19 mouse cellular contexts compared by ENCODE assay signal in genomic region chr14:62323457-62323856, GRCm38 (mm10). TPM values are rescaled to one million over a fixed set of nuclear protein-coding genes. Genes with fewer than 3 reads are reported as not detected.
DNase-seq lines count a peak whose midpoint lies in the region; ATAC-seq lines count a peak whose summit lies in the region.
"Had no signal": no experiment of that assay in that cellular context is flagged by ENCODE, and none has a peak within 500 bp of the region (broad histone marks: within the 10 kb centered on the region; RNA-seq: fewer than 3 reads in every experiment).

No protein-coding gene starts in this region.

- no peak overlapping the region for H3K4me2 ChIP-seq in limb, embryonic 12.5 days
- H3K4me2 ChIP-seq in limb, embryonic 15.5 days = no peak overlapping the region
- H3K4me2 ChIP-seq: forebrain, embryonic 13.5 days; heart, embryonic 11.5 days; hindbrain, embryonic 13.5 days had no signal

- peaks cover 17% of the 10 kb centered on the region for H3K4me1 ChIP-seq in limb, embryonic 12.5 days (replicated peaks)
- peaks cover 3% of the 10 kb centered on the region; the same call in 1 of the 2 replicates for H3K4me1 ChIP-seq in limb, embryonic 10.5 days
- H3K4me1 ChIP-seq in limb, embryonic 15.5 days = 0 out of 2 replicates have a peak, but pooled peaks cover 6% of the 10 kb centered on the region
- H3K4me1 ChIP-seq: hindbrain, embryonic 13.5 days had no signal

- 0 out of 2 replicates have a peak overlapping the region, but pooled peaks have one; percentile 20 for H3K27ac ChIP-seq in limb, embryonic 12.5 days
- no peak overlapping the region for H3K27ac ChIP-seq in limb, embryonic 10.5 days
- H3K27ac ChIP-seq in limb, embryonic 15.5 days = 0 out of 2 replicates have a peak overlapping the region, but pooled peaks have one; percentile 43
- H3K27ac ChIP-seq: forebrain, embryonic 10.5 days; heart, adult 2 months; hindbrain, embryonic 13.5 days had no signal

- H3K9ac ChIP-seq in limb, embryonic 12.5 days (replicated peaks) = no peak overlapping the region
- H3K9ac ChIP-seq in limb, embryonic 15.5 days = no peak overlapping the region
- H3K9ac ChIP-seq: forebrain, embryonic 13.5 days; hindbrain, embryonic 13.5 days had no signal

- H3K4me3 ChIP-seq in limb, embryonic 12.5 days (replicated peaks) = no peak overlapping the region
- H3K4me3 ChIP-seq in limb, embryonic 10.5 days = no peak overlapping the region
- H3K4me3 ChIP-seq in limb, embryonic 15.5 days = no peak overlapping the region
- H3K4me3 ChIP-seq: forebrain, embryonic 10.5 days; forebrain, embryonic 13.5 days; heart, adult 2 months; hindbrain, embryonic 13.5 days had no signal

- H3K36me3 ChIP-seq in limb, embryonic 12.5 days = no peaks in the 10 kb centered on the region
- no peaks in the 10 kb centered on the region for H3K36me3 ChIP-seq in limb, embryonic 10.5 days
- no peaks in the 10 kb centered on the region for H3K36me3 ChIP-seq in limb, embryonic 15.5 days
- H3K36me3 ChIP-seq: forebrain, embryonic 10.5 days; hindbrain, embryonic 13.5 days had no signal

- no peak for DNase-seq in limb, embryonic 10.5 days (ENCODE audit: low spot score)
- DNase-seq in testis, postnatal 10 days (ENCODE audit: low spot score) = peak; percentile 24
- no peak for DNase-seq in testis, postnatal 14 days (ENCODE audit: low spot score)
- DNase-seq in cerebellum, postnatal 10 days = no peak
- DNase-seq: adrenal gland, adult 2 months; adrenal gland, postnatal 14 days; cerebellum, adult 11-12 months; cerebellum, adult 8-10 months; cerebellum, postnatal 14 days had no signal

- ATAC-seq in limb, embryonic 12.5 days (ENCODE audit: insufficient number of reproducible peaks, insufficient read depth, low FRiP score, low TSS enrichment, low read depth) = no peak
- ATAC-seq in limb, embryonic 15.5 days (ENCODE audit: insufficient number of reproducible peaks, low FRiP score, low TSS enrichment, low read depth) = peak; percentile 76; the same call in 1 of the 2 replicates
- ATAC-seq: CD4-positive, CD25-positive, alpha-beta regulatory T cell, adult 4 months; hindbrain, embryonic 16.5 days had no signal

- H3K27me3 ChIP-seq in limb, embryonic 12.5 days = no peaks in the 10 kb centered on the region; the same call in 1 of the 2 replicates
- no peaks in the 10 kb centered on the region for H3K27me3 ChIP-seq in limb, embryonic 10.5 days (ENCODE audit: low read depth, poor library complexity, severe bottlenecking)
- H3K27me3 ChIP-seq in limb, embryonic 15.5 days = no peaks in the 10 kb centered on the region
- H3K27me3 ChIP-seq: forebrain, embryonic 13.5 days; hindbrain, embryonic 13.5 days had no signal

- 61% methylated on average over 5 of the region's 5 CpGs for WGBS in limb, embryonic 12.5 days
- WGBS in limb, embryonic 10.5 days = 94% methylated on average over 5 of the region's 5 CpGs
- WGBS in limb, embryonic 15.5 days = 39% methylated on average over 5 of the region's 5 CpGs

- H3K9me3 ChIP-seq in limb, embryonic 12.5 days = no peaks in the 10 kb centered on the region
- no peaks in the 10 kb centered on the region for H3K9me3 ChIP-seq in limb, embryonic 10.5 days (replicated peaks)
- no peaks in the 10 kb centered on the region for H3K9me3 ChIP-seq in limb, embryonic 15.5 days
- H3K9me3 ChIP-seq: forebrain, embryonic 10.5 days; forebrain, embryonic 13.5 days; hindbrain, embryonic 13.5 days had no signal

RNA-seq across cellular contexts. Expression of gene Dleu7, which starts 30.6 kb away (rescaled TPM):
- 0.56 and 0.72 TPM in 2 replicates for polyA plus RNA-seq in limb, embryonic 12.5 days (2016; fragmentation: Nextera tagmentation; extraction: Ambion mirVana)
- polyA plus RNA-seq in limb, embryonic 10.5 days (2016; fragmentation: Nextera tagmentation; extraction: Ambion mirVana) = 0.23 and 0.53 TPM in 2 replicates
- 0.88 and 1.2 TPM in 2 replicates for polyA plus RNA-seq in limb, embryonic 15.5 days (2015; fragmentation: Nextera tagmentation; extraction: Ambion mirVana)
- polyA plus RNA-seq: adrenal gland, adult 2 months; C2C12; CD4-positive, CD25-positive, alpha-beta regulatory T cell, adult 4 months had no signal

RNA-seq across cellular contexts. Expression of gene Rnaseh2b, which starts 31.1 kb away (rescaled TPM):
- 64.5 TPM in 2 replicates for polyA plus RNA-seq in limb, embryonic 12.5 days (2016; fragmentation: Nextera tagmentation; extraction: Ambion mirVana)
- polyA plus RNA-seq in limb, embryonic 10.5 days (2016; fragmentation: Nextera tagmentation; extraction: Ambion mirVana) = 53.0 and 56.4 TPM in 2 replicates
- 42.2 and 46.3 TPM in 2 replicates for polyA plus RNA-seq in limb, embryonic 15.5 days (2015; fragmentation: Nextera tagmentation; extraction: Ambion mirVana)
